Mouse (Mus musculus): ENCODE results near the gene Pml. TPM values are rescaled to one million over a fixed set of nuclear protein-coding genes. Genes with fewer than 3 reads are reported as not detected.

Pml gene
- polyA plus RNA-seq, 1 experiment from 2014 or later, result 9.7 TPM

DNA sequence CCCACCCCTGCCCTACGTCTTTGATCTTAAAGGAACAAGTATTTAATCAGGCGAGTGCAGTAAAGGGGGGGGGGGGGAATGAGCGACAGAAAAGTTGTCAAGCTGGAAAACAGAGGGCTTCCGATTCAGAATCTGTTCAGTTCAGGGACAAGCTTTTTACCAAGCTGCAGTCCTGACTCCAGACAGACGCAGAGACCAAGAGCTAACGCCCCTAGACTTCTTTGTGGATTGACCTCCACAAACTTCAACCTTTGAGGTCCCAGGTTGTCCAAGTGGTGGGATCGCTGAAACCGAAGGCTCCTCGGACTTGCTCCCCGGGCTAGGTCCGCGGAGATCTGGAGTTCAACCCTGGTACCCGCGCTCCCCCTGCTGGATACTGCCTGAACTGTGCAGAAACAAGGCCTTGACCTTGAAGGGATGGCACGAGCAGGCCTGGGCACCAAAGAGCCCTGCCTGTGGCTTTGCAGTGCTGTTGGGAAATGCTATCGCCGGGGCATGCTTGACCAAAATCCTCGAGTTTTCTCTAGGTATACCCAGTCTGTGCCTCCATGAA, 45.1 kb downstream of the Pml start:
- H3K27ac ChIP-seq (replicated peaks), result peak overlapping the region; percentile 88
- no peaks in the 10 kb centered on the region for H3K36me3 ChIP-seq
- H3K4me2 ChIP-seq (replicated peaks), result peak overlapping the region; percentile 52
- 4% methylated on average over 18 of the region's 18 CpGs for WGBS
- H3K4me3 ChIP-seq, result peak overlapping the region; percentile 42
- peak overlapping the region; percentile 34; the same call in 1 of the 2 replicates for H3K9ac ChIP-seq (replicated peaks)
- peaks cover 70% of the 10 kb centered on the region for H3K27me3 ChIP-seq
- H3K9me3 ChIP-seq, result no peaks in the 10 kb centered on the region
- ATAC-seq (ENCODE audit: low FRiP score, low read depth), result peak; percentile 72; the same call in 1 of the 2 replicates
- H3K4me1 ChIP-seq, result peaks cover 50% of the 10 kb centered on the region

DNA sequence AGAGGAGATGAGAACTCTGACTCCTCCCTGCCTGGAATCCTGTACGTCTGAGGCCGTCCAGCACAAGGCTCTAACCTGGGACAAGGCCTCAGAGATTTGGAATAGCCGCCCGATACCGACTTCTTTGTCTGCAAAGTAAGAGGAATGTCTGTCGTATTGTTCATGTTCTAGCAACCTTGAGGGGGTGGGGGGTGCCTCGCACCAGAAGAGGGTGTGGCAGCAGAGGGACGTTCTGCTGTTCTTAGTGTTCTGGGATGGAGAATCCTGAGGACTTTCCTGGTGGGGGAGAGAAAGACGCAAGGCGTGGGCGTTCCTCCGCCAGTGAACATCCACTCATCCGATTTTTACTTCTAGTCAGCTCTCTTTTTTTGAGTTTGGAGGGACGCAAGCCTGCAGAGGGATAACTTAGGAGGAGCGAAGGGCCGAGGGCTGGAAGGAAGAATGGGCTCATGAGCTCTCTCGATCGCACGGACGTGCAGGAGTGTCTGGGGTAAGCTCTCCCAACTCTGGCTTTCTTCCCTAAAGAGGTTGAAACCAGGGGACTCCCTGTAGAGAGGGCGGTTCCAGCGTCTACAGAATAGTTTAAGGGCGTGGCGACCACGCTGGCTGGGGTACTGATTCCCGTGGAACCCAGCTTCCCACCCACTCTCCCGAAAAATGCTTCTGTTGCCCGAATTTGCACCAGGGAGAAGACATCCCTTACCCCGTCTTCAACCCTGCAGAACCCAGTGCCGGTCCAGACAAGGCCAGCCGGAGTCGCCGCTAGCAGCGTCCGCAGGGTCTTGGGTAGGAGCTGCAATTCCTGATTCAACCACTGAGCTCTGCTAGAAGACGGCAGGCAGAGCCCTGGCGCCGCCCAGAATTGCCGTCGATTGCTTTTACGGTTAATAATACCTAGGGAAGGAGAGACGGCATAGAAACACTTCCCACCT, 45.8 kb downstream of the Pml start, which contains the start of the genes Islr and Islr2:
TSS of gene Islr (minus strand) at position 791 of the 932 bp plus-strand sequence.
TSS of gene Islr2 (minus strand) at position 804 of the 932 bp plus-strand sequence.
- H3K4me2 ChIP-seq (replicated peaks), result peak within 1 kb of the TSS; percentile 52
- under 1% methylated on average over 42 of the region's 42 CpGs for WGBS
- H3K27me3 ChIP-seq, result peaks cover 77% of the 10 kb centered on the region
- peak; percentile 72 for ATAC-seq (ENCODE audit: low FRiP score, low read depth)
- peak within 1 kb of the TSS; percentile 54 for H3K9ac ChIP-seq (replicated peaks)
- no peaks in the 10 kb centered on the region for H3K9me3 ChIP-seq
- peaks cover 57% of the 10 kb centered on the region for H3K4me1 ChIP-seq
- peak within 1 kb of the TSS; percentile 42 for H3K4me3 ChIP-seq
- H3K36me3 ChIP-seq, result no peaks in the 10 kb centered on the region
- peak within 1 kb of the TSS; percentile 88 for H3K27ac ChIP-seq (replicated peaks)

- peak overlapping the region; percentile 42 for H3K4me3 ChIP-seq
These were observed 46.7 kb downstream of the Pml start for GRCm38 (mm10) chr9:58202676-58203453.

GRCm38 (mm10) chr9:58201861-58202549, 47.6 kb downstream of the Pml start:
- Histone ChIP-seq H3K9me3 (no peaks in the 10 kb centered on the region), H3K9ac (replicated peaks) (peak overlapping the region; percentile 54), H3K4me3 (peak overlapping the region; percentile 42), H3K36me3 (no peaks in the 10 kb centered on the region), H3K4me2 (replicated peaks) (peak overlapping the region; percentile 52), H3K4me1 (peaks cover 73% of the 10 kb centered on the region), H3K27me3 (peaks cover 95% of the 10 kb centered on the region), H3K27ac (replicated peaks) (peak overlapping the region; percentile 88)
- ATAC-seq (ENCODE audit: low FRiP score, low read depth), result 0 out of 2 replicates have a peak, but pooled peaks have one; percentile 17
- under 1% methylated on average over 37 of the region's 37 CpGs for WGBS

More at GRCm38 (mm10) chr9:58202676-58203453, 46.7 kb downstream of the Pml start:
- no peak for ATAC-seq (ENCODE audit: low FRiP score, low read depth)
- peak overlapping the region; percentile 88 for H3K27ac ChIP-seq (replicated peaks)
- no peaks in the 10 kb centered on the region for H3K36me3 ChIP-seq
- peak overlapping the region; percentile 52 for H3K4me2 ChIP-seq (replicated peaks)
- 2% methylated on average over 14 of the region's 14 CpGs for WGBS
- H3K9me3 ChIP-seq, result no peaks in the 10 kb centered on the region
- H3K27me3 ChIP-seq, result peaks cover 87% of the 10 kb centered on the region
- peaks cover 66% of the 10 kb centered on the region for H3K4me1 ChIP-seq
- peak overlapping the region; percentile 54 for H3K9ac ChIP-seq (replicated peaks)

- Histone ChIP-seq H3K9ac (replicated peaks) (peak overlapping the region; percentile 64), H3K4me3 (peak overlapping the region; percentile 42), H3K4me2 (replicated peaks) (peak overlapping the region; percentile 52), H3K4me1 (peaks cover 80% of the 10 kb centered on the region), H3K27ac (replicated peaks) (peak overlapping the region; percentile 88), H3K27me3 (peaks cover 99% of the 10 kb centered on the region), H3K9me3 (no peaks in the 10 kb centered on the region), H3K36me3 (no peaks in the 10 kb centered on the region)
- ATAC-seq (ENCODE audit: low FRiP score, low read depth), result no peak
- WGBS, result 2% methylated on average over 24 of the region's 24 CpGs
These were observed 48.3 kb downstream of the Pml start for GRCm38 (mm10) chr9:58201091-58201842.

DNA sequence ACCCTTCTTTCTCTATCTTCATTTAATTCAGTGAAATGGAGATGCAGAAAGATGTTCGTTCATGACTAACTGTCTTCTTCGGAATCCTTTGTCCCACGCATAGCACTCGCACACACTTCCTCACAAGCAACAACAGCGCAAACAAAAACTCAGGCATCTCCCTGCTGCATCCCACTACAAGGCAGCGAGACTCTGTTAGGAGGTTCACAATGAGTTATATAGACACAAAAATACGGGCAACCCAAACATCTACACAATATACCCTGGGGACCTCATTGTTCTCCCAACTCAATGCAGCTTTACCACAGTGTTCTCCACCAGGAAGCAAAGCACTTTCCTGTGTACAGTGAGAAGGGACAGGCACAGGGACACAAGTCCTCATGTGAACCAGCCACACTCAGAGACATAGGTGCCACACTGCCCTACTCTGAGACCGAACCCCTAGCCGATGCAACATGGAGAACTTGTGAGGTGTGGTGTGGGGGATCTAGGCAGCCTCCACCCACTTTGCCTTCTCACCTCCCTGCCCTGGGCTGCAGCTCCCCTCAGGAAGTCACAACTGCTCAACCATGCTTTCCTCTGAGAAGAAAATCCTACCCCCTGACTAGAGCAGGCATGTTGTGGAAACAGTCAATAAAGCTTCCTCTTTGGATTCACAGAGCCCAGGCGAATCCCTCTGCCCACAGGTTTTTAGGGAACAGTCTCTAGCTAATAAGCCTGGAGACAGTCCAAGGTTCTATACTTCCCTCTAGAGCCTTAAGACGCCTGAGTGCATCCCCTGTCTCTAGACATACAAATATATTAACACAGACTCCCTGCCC, 49.1 kb downstream of the Pml start:
- peaks cover 88% of the 10 kb centered on the region for H3K4me1 ChIP-seq
- peak overlapping the region; percentile 64 for H3K9ac ChIP-seq (replicated peaks)
- WGBS, result 6% methylated on average over 11 of the region's 11 CpGs

DNA sequence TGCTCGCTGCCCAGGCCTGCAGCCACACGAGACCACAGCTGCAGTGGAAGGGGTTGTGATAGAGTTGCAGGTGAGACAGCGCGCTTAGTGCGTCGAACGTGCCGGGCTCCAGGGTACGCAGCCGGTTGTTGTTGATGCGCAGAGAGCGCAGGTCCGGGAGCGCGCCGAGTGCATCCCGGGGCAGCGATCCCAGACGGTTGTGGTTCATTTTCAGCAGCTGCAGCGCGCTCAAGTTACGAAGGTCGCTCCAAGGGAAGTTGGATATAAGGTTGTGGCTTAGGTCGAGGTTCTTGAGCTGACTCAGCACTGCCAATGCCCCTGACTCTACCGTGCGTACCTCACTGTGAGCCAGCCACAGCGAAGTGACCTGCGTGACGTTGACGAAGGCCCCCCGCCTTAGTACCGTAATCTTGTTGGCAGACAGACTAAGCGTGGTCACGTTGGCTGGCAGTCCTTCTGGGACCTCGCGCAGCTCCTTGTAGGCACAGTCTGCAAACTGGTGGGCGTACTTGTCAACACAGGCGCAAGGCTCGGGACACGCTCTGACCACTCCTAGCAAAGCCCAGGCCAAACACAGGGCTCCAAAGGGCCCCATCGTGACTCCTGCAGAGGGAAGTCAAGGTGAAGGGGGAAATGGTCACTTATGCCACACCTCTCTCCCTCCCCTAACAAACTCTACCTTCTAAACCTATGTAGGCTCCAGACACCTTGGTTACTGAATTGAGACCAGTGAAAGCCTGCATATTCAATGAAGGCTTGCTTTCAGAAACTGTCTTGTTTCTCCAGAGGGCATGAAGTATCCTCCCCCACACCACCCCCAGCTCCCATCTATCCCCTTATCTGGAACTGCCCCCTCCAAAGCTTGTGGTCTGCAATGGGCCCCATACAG, 50.0 kb downstream of the Pml start:
- peaks cover 88% of the 10 kb centered on the region for H3K4me1 ChIP-seq
- H3K27ac ChIP-seq (replicated peaks), result peak overlapping the region; percentile 88
- WGBS, result under 1% methylated on average over 41 of the region's 41 CpGs
- peak overlapping the region; percentile 64 for H3K9ac ChIP-seq (replicated peaks)
- H3K4me2 ChIP-seq (replicated peaks), result peak overlapping the region; percentile 52
- peaks cover 99% of the 10 kb centered on the region for H3K27me3 ChIP-seq
- H3K4me3 ChIP-seq, result peak overlapping the region; percentile 42
- ATAC-seq (ENCODE audit: low FRiP score, low read depth), result no peak
- H3K9me3 ChIP-seq, result no peaks in the 10 kb centered on the region
- H3K36me3 ChIP-seq, result no peaks in the 10 kb centered on the region

More for the DNA sequence above, 49.1 kb downstream of the Pml start:
- Histone ChIP-seq H3K27ac (replicated peaks) (peak overlapping the region; percentile 88), H3K9me3 (no peaks in the 10 kb centered on the region), H3K4me3 (peak overlapping the region; percentile 42), H3K4me2 (replicated peaks) (peak overlapping the region; percentile 52), H3K27me3 (peaks cover 99% of the 10 kb centered on the region), H3K36me3 (no peaks in the 10 kb centered on the region)
- ATAC-seq (ENCODE audit: low FRiP score, low read depth), result no peak

DNA sequence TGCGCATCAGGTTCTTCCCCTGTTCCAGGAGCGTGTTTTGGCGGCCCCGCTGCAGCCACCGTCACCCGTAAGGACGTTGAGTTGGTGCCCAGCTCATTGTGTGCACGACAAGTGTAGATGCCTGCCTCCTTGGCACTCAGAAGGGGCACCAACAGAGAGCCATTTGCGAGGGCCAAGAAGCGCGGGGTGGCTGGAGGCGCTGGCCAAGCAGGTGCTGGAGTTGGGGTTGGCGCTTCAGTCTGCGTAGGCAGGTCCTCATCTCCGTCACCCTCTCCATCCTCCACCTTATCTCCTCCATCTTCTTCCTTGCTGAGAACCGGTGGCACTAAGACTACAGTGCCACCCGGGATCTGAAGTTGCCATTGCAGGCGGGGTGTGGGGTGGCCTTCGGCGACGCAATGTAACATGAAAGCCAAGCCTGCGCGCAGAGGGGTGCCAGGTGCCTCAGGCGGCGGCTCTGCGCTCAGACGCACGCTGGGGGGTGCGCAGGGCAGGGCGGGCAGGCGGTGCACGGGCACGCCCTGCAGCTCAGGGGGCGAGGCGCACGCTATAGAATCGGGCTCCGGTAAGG, 50.7 kb downstream of the Pml start:
- H3K4me2 ChIP-seq (replicated peaks), result peak overlapping the region; percentile 52
- peaks cover 86% of the 10 kb centered on the region for H3K4me1 ChIP-seq
- peak overlapping the region; percentile 64 for H3K9ac ChIP-seq (replicated peaks)
- no peak for ATAC-seq (ENCODE audit: low FRiP score, low read depth)
- 2% methylated on average over 38 of the region's 38 CpGs for WGBS
- no peaks in the 10 kb centered on the region for H3K36me3 ChIP-seq
- peaks cover 100% of the 10 kb centered on the region for H3K27me3 ChIP-seq
- H3K4me3 ChIP-seq, result peak overlapping the region; percentile 42
- H3K27ac ChIP-seq (replicated peaks), result peak overlapping the region; percentile 88
- H3K9me3 ChIP-seq, result no peaks in the 10 kb centered on the region

All from midbrain, embryonic 12.5 days (tissue).